Mouse (Mus musculus) brown adipose tissue, adult 24 weeks (tissue): Measurements from ENCODE around the gene Tada2a. TPM values are rescaled to one million over a fixed set of nuclear protein-coding genes. Genes with fewer than 3 reads are reported as not detected.

Source experiments
- H3K27ac ChIP-seq: fragments of 200-500 bp; replicated peaks from 2 replicates; pipeline ENCODE4 v1.5.1; 2012; ENCODE audit warnings: low read depth, mild to moderate bottlenecking, low read length
- H3K4me1 ChIP-seq: fragments of 200-500 bp; 2 replicates; pipeline ENCODE4 v1.6.1; 2012; ENCODE audit warnings: low read length, mixed read lengths; ENCODE audit not compliant: control insufficient read depth, insufficient read depth, insufficient read length
- H3K4me3 ChIP-seq: fragments of 200-500 bp; 2 replicates; pipeline ENCODE4 v1.5.1; 2012; ENCODE audit warnings: low read depth, mild to moderate bottlenecking, low read length, moderate library complexity; ENCODE audit not compliant: insufficient read depth
- polyA plus RNA-seq: library from polyadenylated mRNA; stranded (reverse); fragments of >200 nt; gene quantifications from 2 replicates; pipeline ENCODE4 v1.2.4, GENCODE M21; 2012; ENCODE audit not compliant: missing spikeins, insufficient read depth, insufficient read length

Tada2a gene
- polyA plus RNA-seq, 1 experiment = 5.4 TPM

GRCm38 (mm10) chr11:84129799-84130185 is 392 bp upstream of the Tada2a start:
- Histone ChIP-seq H3K4me3 (peak overlapping the region; percentile 88), H3K27ac (no peak overlapping the region), H3K4me1 (no peaks in the 10 kb centered on the region)

- H3K4me3 ChIP-seq = no peak overlapping the region
- H3K4me1 ChIP-seq = no peaks in the 10 kb centered on the region
- H3K27ac ChIP-seq = no peak overlapping the region
Measured at GRCm38 (mm10) chr11:84127977-84128376, 1.4 kb downstream of the Tada2a start.

- H3K4me1 ChIP-seq = peaks cover 3% of the 10 kb centered on the region; the same call in 1 of the 2 replicates
- H3K4me3 ChIP-seq = no peak overlapping the region
- peak overlapping the region; percentile 65 for H3K27ac ChIP-seq
Measured at GRCm38 (mm10) chr11:84121051-84121956, 8.1 kb downstream of the Tada2a start.

- Histone ChIP-seq H3K4me3 (no peak overlapping the region), H3K27ac (no peak overlapping the region)
Measured at GRCm38 (mm10) chr11:84117431-84117830, 12.0 kb downstream of the Tada2a start.

GRCm38 (mm10) chr11:84116221-84116620 is 13.2 kb downstream of the Tada2a start:
- H3K4me1 ChIP-seq = peaks cover under 1% of the 10 kb centered on the region; the same call in 1 of the 2 replicates
- no peak overlapping the region for H3K4me3 ChIP-seq
- H3K27ac ChIP-seq = no peak overlapping the region

More at GRCm38 (mm10) chr11:84117431-84117830, 12.0 kb downstream of the Tada2a start:
- peaks cover 3% of the 10 kb centered on the region; the same call in 1 of the 2 replicates for H3K4me1 ChIP-seq

- Histone ChIP-seq H3K4me1 (no peaks in the 10 kb centered on the region), H3K27ac (no peak overlapping the region), H3K4me3 (no peak overlapping the region)
Measured at GRCm38 (mm10) chr11:84115646-84116045, 13.8 kb downstream of the Tada2a start.

- H3K27ac ChIP-seq = no peak overlapping the region
- no peaks in the 10 kb centered on the region for H3K4me1 ChIP-seq
- H3K4me3 ChIP-seq = no peak overlapping the region
Measured at GRCm38 (mm10) chr11:84113623-84114022, 15.8 kb downstream of the Tada2a start.

GRCm38 (mm10) chr11:84107137-84107536 is 22.3 kb downstream of the Tada2a start:
- Histone ChIP-seq H3K4me3 (no peak overlapping the region), H3K27ac (no peak overlapping the region)

GRCm38 (mm10) chr11:84104036-84104435 is 25.4 kb downstream of the Tada2a start:
- Histone ChIP-seq H3K4me3 (no peak overlapping the region), H3K27ac (no peak overlapping the region), H3K4me1 (no peaks in the 10 kb centered on the region)

More at GRCm38 (mm10) chr11:84107137-84107536, 22.3 kb downstream of the Tada2a start:
- H3K4me1 ChIP-seq = no peaks in the 10 kb centered on the region

GRCm38 (mm10) chr11:84101182-84101581 is 28.2 kb downstream of the Tada2a start:
- no peaks in the 10 kb centered on the region for H3K4me1 ChIP-seq
- H3K27ac ChIP-seq = no peak overlapping the region
- H3K4me3 ChIP-seq = no peak overlapping the region

- Histone ChIP-seq H3K4me3 (no peak overlapping the region), H3K4me1 (no peaks in the 10 kb centered on the region), H3K27ac (no peak overlapping the region)
Measured at GRCm38 (mm10) chr11:84097251-84097998, 32.0 kb downstream of the Tada2a start.

- Histone ChIP-seq H3K4me3 (no peak overlapping the region), H3K27ac (no peak overlapping the region), H3K4me1 (no peaks in the 10 kb centered on the region)
Measured at GRCm38 (mm10) chr11:84095084-84095483, 34.3 kb downstream of the Tada2a start.

- Histone ChIP-seq H3K27ac (no peak overlapping the region), H3K4me1 (no peaks in the 10 kb centered on the region), H3K4me3 (no peak overlapping the region)
Measured at GRCm38 (mm10) chr11:84090572-84090971, 38.8 kb downstream of the Tada2a start.

GRCm38 (mm10) chr11:84081901-84082300 is 47.5 kb downstream of the Tada2a start:
- Histone ChIP-seq H3K4me3 (no peak overlapping the region), H3K4me1 (0 out of 2 replicates have a peak, but pooled peaks cover 2% of the 10 kb centered on the region), H3K27ac (no peak overlapping the region)

GRCm38 (mm10) chr11:84080327-84080726 is 49.1 kb downstream of the Tada2a start:
- Histone ChIP-seq H3K4me3 (no peak overlapping the region), H3K27ac (no peak overlapping the region), H3K4me1 (0 out of 2 replicates have a peak, but pooled peaks cover 2% of the 10 kb centered on the region)
